Mouse (Mus musculus): ENCODE measurements around the gene Gpr45. TPM values are rescaled to one million over a fixed set of nuclear protein-coding genes. Genes with fewer than 3 reads are reported as not detected.

Gpr45 gene
- total RNA-seq, 2 experiments from 2014 or later, result not detected

DNA sequence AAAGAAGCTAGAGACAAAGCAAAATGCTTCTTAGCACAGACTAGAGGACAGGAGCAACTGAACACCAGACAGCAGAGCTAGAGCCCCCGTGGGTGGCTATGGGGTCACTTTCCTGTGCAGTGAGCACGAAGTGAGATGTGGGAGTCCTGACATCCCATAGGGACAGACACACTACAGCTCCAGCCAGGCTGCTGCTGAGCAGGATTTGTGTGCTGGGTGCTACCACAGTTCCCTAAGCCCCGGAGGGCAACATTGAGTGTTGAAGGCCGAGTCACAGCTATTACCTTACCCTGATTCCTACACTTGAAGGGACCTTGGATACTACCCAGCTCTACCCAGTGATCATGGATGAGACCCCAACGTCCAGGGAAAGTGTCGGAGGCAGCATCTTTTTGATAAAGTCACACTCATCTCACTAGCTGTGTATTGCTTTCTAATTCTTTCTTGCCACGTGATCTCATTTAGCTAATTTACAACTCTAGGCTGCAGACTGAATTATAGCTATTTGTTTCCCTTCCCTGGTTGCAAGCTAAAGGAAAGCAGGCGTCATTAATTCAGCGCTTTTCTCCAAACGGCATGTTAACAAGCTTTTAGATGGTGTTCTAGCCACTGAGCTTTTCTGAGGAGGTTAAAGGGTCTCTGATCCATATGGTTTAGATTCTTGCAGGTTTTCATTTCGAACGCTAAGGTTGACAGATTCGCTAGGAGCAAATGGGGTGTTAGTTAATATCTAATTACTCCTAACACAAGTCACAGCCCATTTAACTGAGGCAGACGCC lies 92.7 kb downstream of the Gpr45 start:
- ATAC-seq (replicated peaks; ENCODE audit: low FRiP score, poor library complexity, severe bottlenecking), result no peak

DNA sequence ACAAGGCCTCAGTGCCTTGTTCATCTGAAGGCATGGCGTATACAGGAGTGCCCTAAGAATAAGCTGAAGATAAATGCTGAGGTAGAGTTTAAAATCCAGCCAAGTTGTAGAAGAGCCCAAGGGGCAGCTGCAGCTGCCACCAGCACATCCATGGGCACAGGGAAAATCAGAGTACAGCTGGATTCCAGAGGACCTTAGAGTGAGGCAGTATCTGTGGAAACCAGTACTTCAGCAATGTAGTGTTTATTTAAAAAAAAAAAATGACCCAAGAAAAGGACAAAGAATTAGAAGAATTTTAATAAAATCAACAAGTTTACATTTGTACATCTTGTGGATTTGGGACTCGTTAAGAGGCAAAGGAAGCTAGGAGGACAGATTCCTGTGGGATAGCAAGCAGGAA lies 94.3 kb downstream of the Gpr45 start:
- no peak for ATAC-seq (replicated peaks; ENCODE audit: low FRiP score, poor library complexity, severe bottlenecking)

DNA sequence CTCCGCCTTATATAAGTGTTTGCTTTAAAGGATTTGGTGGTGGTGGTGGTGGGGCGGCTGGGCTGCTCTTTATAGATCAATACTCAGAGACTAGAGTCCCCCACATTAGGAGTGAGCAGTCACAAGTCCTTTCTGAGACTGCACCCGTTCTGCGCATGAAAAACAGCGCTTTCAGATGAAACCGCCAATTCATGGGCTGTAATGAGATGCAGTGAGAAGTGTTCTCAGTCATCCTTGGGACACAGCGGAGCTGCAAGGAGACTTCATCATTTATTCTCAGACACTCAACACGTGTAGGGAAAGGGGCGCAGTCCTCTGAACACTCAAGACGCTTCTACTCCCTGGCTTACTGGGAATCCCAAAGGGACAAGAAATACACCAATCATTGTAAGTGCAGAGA lies 95.1 kb downstream of the Gpr45 start:
- no peak for ATAC-seq (replicated peaks; ENCODE audit: low FRiP score, poor library complexity, severe bottlenecking)

DNA sequence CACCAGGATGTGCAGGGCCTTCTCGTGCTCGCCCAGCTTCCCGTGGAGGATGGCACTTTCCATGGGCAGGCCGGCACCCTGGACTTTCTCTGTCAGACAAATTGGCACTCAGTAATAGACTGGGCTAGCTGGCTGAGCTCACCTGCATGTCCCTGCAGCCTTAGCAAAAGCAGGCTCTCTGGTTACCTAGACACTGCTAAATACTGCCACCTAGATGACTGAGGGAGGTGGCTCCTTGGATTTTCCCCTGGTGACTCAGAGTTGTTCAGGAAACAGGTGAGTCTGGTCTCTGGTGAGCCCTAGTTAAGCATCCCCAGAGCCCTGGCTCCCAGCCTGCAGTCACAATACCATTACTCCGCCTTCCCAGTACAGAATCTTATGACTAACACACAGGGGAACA lies 99.2 kb downstream of the Gpr45 start:
- no peak for ATAC-seq (replicated peaks; ENCODE audit: low FRiP score, poor library complexity, severe bottlenecking)

DNA sequence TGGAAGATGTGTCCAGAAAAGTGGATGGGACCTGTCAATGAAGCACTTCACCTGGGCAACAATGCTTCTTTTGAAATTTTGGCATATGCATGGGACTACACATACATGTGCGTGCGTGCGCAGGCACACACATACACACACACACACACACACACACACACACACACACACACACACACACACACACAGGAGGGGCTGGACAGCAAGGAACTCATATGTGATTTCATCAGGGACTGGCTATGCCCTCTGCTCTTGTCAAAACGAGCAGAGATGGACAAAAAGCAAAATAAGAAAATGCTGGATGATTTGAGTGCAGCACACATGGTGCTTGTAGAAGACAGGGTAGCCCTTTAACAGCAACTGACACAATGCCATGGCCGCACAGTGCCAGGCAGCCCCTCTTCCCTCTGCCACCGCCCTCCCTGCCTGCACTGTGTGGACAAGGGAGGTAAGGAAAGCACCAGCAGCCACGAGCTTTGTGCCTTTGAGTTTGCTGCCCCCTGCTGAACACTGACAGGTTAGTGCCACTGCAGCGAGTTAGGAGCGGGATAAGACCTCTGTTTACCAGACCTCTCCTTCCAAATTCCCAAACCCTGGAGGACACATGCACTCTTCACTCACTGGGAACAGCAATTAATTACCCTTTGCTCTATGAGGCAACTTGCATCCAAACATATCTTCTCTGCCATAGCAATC lies 113.1 kb downstream of the Gpr45 start:
- ATAC-seq (replicated peaks; ENCODE audit: low FRiP score, poor library complexity, severe bottlenecking), result 0 out of 2 replicates have a peak, but pooled peaks have one; percentile 54

DNA sequence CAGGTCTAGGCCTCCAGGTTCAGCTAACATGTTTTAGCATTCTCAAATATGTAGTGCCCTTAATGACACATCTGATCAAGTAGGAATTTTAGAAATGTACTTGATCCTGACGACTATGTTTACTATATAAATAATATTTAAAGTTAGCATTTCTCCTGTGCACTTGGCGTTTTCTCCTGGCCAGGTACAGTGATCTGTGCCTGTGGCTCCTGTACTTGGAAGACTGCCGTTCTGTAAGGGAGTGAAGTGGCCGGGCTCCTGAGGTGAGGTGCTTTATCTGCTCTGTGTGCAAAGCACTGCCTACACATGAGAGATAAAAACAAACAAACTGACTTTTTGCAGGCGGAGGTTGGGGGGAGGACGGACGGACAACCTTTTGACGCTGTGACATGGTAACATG lies 113.9 kb downstream of the Gpr45 start:
- ATAC-seq (replicated peaks; ENCODE audit: low FRiP score, poor library complexity, severe bottlenecking), result no peak

DNA sequence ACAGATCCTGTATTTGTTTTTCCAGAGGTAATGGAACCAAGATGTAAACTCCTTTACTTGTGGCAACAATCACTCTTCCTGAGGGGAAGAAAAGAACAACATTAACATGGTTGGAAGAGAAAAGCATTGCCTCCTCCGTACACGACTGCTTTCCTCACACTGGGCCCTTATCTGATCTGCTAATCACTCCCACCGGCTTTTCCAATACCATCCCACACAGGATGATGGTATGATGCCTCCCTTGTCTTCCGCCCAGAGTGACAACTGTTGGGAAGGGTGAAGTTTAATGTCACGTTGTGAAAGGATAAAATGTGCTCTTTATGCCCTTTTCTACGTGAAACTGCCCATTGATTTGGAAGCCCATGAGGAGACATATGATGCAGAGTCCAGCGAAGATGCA lies 114.9 kb downstream of the Gpr45 start:
- no peak for ATAC-seq (replicated peaks; ENCODE audit: low FRiP score, poor library complexity, severe bottlenecking)

DNA sequence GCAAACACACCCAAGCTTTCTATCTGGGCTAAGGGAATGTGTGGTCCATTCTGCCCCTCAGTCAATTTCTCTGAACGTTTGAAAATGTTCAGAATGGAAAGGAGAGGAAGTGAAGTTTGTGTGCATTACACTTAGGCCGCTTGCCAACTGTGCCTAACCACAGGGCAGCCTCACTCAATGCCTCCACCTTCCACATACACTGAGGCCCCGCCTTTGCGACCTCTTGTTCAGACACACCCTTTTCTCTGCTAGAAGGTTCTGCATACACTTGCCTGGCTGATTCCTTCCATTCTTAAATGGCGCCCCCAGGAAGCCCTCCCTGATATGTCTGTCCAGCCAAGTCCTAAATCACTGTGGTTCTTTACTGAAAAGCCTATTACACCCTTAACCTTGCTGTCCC lies 118.1 kb downstream of the Gpr45 start:
- 0 out of 2 replicates have a peak, but pooled peaks have one; percentile 59 for ATAC-seq (replicated peaks; ENCODE audit: low FRiP score, poor library complexity, severe bottlenecking)

DNA sequence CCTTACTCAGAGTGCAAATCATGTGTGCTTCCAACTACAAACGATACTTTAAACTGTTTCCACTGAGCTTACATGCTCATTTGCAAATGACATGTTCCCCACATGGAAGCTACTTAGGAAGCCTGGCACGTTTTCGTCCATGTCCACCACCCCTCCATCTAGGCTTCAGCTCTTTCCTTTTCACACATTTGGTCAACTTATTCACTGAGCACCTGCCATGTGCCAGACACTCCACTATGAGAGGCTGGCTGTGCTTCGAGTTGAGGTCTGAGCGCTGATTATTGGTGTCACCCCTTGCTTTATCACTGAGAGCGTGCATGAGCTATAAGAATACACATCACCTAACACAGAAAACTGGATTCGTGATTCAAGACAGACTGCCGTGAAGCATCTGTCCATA lies 119.4 kb downstream of the Gpr45 start:
- ATAC-seq (replicated peaks; ENCODE audit: low FRiP score, poor library complexity, severe bottlenecking), result no peak

DNA sequence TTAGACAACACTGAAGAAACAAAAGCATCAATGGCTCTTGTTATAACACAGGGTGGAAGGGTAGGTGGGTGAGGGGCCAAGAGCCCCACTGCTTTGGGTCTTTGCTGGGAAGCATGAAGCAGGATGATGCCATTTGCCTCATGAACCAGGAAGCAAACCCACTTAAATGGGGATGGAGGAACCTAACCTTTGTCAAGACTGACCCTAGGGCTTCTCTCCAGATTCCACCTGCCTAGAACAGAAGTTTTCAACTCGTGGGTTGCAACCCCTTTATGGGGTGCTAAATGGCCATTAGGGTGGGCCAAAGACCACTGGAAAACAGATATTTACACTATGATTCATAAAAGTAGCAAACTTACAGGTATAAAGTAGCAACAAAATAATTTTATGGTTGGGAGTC lies 119.9 kb downstream of the Gpr45 start:
- no peak for ATAC-seq (replicated peaks; ENCODE audit: low FRiP score, poor library complexity, severe bottlenecking)

DNA sequence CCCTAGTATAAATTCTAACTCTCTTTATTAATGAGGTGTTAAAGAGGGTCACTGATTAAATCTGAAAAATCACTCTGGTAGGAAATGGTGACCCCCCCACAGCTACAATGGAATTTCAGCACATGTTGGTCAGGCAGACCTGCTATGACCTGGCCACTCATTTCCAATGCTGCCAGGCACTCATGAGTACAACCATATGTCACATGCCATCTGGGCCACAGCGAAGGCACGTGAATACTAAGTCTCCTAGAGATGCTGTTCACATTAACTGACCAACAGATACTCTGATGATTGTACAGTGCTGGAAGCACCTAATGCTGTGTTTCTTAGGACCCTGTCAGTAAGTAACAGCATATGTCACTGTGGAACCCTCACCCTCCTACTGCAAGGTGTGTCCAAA lies 122.1 kb downstream of the Gpr45 start:
- no peak for ATAC-seq (replicated peaks; ENCODE audit: low FRiP score, poor library complexity, severe bottlenecking)

DNA sequence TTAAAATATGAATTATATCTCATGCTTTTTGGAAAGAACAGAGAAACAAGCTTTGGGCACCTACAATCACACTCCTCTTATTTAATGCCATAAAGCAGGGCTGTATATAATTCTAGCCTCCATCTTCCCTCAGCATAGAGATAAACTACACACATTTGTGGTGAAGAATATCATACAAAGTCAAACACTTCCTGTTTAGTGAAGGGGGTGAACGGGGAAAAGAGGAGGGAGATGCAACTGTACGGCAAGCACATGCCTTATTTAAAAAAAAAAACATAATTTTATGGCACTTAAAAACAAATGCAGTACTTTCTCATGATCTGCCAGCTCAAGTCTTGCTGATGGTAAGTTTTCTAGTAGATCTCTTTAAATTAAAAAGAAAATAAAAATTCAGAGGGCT lies 125.5 kb downstream of the Gpr45 start:
- no peak for ATAC-seq (replicated peaks; ENCODE audit: low FRiP score, poor library complexity, severe bottlenecking)

DNA sequence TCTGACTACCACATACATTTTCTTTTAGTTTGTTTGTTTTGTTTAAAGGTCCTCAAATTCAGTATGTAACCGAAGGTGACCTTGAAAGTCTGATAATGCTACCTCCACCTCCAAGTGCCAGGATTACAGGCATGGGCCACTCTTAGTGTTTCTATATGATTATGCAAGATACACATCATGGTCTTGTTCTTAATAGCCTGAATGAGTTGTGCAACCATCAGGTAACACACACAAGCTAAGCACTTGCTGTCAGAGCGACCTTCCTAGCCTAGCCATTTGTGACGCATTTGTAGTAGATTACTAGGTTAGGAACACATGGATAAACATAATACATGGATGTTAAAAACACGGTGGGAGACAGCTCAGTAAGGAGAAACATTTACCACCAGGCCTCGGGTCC lies 130.3 kb downstream of the Gpr45 start:
- ATAC-seq (replicated peaks; ENCODE audit: low FRiP score, poor library complexity, severe bottlenecking), result no peak

Other genes with a start within 250 kb of the Gpr45 start
- 11.2 and 11.7 TPM in 2 replicates for gene Mrps9, start 101.6 kb upstream of the Gpr45 start, total RNA-seq (2015; ENCODE audit: low replicate concordance)
- gene Mrps9, start 101.6 kb upstream of the Gpr45 start, total RNA-seq (2017; ENCODE audit: low replicate concordance), result 11.8 and 23.0 TPM in 2 replicates
- 7.2 and 12.2 TPM in 2 replicates for gene Tgfbrap1, start 145.8 kb downstream of the Gpr45 start, total RNA-seq (2015; ENCODE audit: low replicate concordance)
- gene Tgfbrap1, start 145.8 kb downstream of the Gpr45 start, total RNA-seq (2017; ENCODE audit: low replicate concordance), result 2.0 and 11.7 TPM in 2 replicates
- 5.4 and 9.4 TPM in 2 replicates for gene AI597479, start 145.8 kb downstream of the Gpr45 start, total RNA-seq (2015; ENCODE audit: low replicate concordance)
- 4.0 and 5.7 TPM in 2 replicates for gene AI597479, start 145.8 kb downstream of the Gpr45 start, total RNA-seq (2017; ENCODE audit: low replicate concordance)
- 1.7 TPM in 1 of 2 replicates, not detected in the other for gene Fhl2, start 244.1 kb downstream of the Gpr45 start, total RNA-seq (2015; ENCODE audit: low replicate concordance)
- gene Fhl2, start 244.1 kb downstream of the Gpr45 start, total RNA-seq (2017; ENCODE audit: low replicate concordance), result 0.39 TPM in 1 of 2 replicates, not detected in the other

All from erythroid progenitor cell, adult 5-6 weeks (primary cell).